Mouse (Mus musculus) hindbrain, embryonic 11.5 days (tissue): ENCODE measurements around the gene Ccl1. TPM values are rescaled to one million over a fixed set of nuclear protein-coding genes. Genes with fewer than 3 reads are reported as not detected.

Source experiments
- polyA plus RNA-seq: library from polyadenylated mRNA; unstranded; fragments of >200 nt; fragmentation: Nextera tagmentation; extraction: Ambion mirVana; gene quantifications from 2 replicates; pipeline ENCODE4 v1.2.1, GENCODE M21; 2014

The Ccl1 gene
- polyA plus RNA-seq, 1 experiment from 2014 or later, result not detected

Other genes starting within 250 kb of the Ccl1 start
- not detected in 2 replicates for gene Ccl11, start 247.9 kb downstream of the Ccl1 start, polyA plus RNA-seq
- 1.1 and 1.2 TPM in 2 replicates for gene Ccl12, start 203.8 kb downstream of the Ccl1 start, polyA plus RNA-seq
- gene Ccl8, start 190.5 kb downstream of the Ccl1 start, polyA plus RNA-seq, result not detected in 2 replicates
- gene Tmem132e, start 83.2 kb upstream of the Ccl1 start, polyA plus RNA-seq, result 1.5 and 1.8 TPM in 2 replicates